Mouse (Mus musculus): Measurements from ENCODE around the gene Insm1. TPM values are rescaled to one million over a fixed set of nuclear protein-coding genes. Genes with fewer than 3 reads are reported as not detected.

Gene Insm1
- polyA plus RNA-seq, 1 experiment from 2014 or later = 3.2 TPM

- DNase-seq (ENCODE audit: low spot score) = no peak
- H3K4me3 ChIP-seq (ENCODE audit: low read depth, low read length) = no peak overlapping the region
- 62% methylated on average over 4 of the region's 4 CpGs for WGBS
Observed at GRCm38 (mm10) chr2:146210968-146211367, 10.8 kb upstream of the Insm1 start.

GRCm38 (mm10) chr2:146214715-146215114 is 7.0 kb upstream of the Insm1 start:
- Histone ChIP-seq H3K36me3 (replicated peaks; ENCODE audit: control insufficient read depth, insufficient read depth, low read depth, low read length) (no peaks in the 10 kb centered on the region), H3K4me2 (ENCODE audit: low read depth, low read length) (no peak overlapping the region; the same call in 1 of the 2 replicates), H3K27ac (replicated peaks; ENCODE audit: low read depth, low read length) (no peak overlapping the region), H3K4me1 (ENCODE audit: control insufficient read depth, insufficient read depth, low read length) (no peaks in the 10 kb centered on the region; the same call in none of the 2 replicates), H3K9me3 (replicated peaks; ENCODE audit: control insufficient read depth, low read length) (no peaks in the 10 kb centered on the region), H3K27me3 (ENCODE audit: control insufficient read depth, insufficient read depth, low read length) (peaks cover 30% of the 10 kb centered on the region), H3K9ac (replicated peaks; ENCODE audit: low read length) (no peak overlapping the region), H3K4me3 (ENCODE audit: low read depth, low read length) (no peak overlapping the region)
- DNase-seq (ENCODE audit: low spot score) (peak; percentile 80), ATAC-seq (replicated peaks; ENCODE audit: insufficient number of reproducible peaks, low FRiP score, low TSS enrichment, low read depth) (no peak)
- WGBS = 3% methylated on average over 9 of the region's 9 CpGs

More at GRCm38 (mm10) chr2:146210968-146211367, 10.8 kb upstream of the Insm1 start:
- Histone ChIP-seq H3K4me1 (ENCODE audit: control insufficient read depth, insufficient read depth, low read length) (no peaks in the 10 kb centered on the region; the same call in 1 of the 2 replicates), H3K4me2 (ENCODE audit: low read depth, low read length) (no peak overlapping the region), H3K9me3 (replicated peaks; ENCODE audit: control insufficient read depth, low read length) (no peaks in the 10 kb centered on the region), H3K9ac (replicated peaks; ENCODE audit: low read length) (no peak overlapping the region), H3K27ac (replicated peaks; ENCODE audit: low read depth, low read length) (no peak overlapping the region), H3K27me3 (ENCODE audit: control insufficient read depth, insufficient read depth, low read length) (peaks cover 5% of the 10 kb centered on the region), H3K36me3 (replicated peaks; ENCODE audit: control insufficient read depth, insufficient read depth, low read depth, low read length) (no peaks in the 10 kb centered on the region)
- ATAC-seq (replicated peaks; ENCODE audit: insufficient number of reproducible peaks, low FRiP score, low TSS enrichment, low read depth) = no peak

DNA sequence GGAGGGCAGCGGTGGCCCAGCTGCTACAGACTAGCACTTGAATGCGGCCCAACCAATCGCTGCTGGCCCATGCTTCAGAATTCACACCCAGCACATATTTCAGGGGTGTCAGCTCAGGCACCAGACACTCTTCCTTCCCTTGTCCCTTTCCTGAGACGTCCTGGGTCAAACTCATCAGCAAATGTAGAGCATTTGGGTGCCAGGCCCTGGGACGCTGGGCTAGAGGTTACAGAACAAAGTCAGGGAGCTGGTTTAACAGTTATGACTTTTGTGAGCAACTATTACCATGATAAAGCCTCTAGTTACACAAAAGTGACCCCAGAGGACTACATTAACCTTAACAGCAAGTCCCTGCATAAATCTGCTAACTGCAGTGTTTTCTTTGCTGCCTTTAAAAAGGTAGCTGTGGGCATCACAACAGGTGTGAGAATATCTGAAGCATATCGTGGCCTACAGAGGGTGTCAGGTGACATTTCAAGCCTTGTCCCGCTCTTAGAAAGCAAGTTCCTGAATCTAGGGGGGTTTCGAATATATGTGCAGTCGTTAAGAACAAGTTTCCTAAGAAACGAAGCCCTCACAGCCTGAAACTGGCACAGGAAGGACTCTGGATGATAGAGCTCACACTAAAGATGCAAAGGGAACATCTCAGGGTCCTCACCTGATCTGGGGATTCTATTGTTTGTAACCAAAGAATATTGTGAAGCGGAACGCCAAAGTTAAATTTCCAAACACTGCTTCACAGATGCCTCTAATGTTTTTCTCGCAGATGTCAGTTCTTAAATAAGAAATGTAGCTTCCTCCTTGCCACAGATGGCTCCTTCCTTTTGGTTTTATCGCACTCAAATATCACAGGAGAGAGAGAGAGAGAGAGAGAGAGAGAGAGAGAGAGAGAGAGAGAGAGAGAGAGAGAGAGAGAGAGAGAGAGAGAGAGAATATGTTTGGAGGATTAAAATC is 5.3 kb upstream of the Insm1 start:
- H3K4me3 ChIP-seq (ENCODE audit: low read depth, low read length) = no peak overlapping the region
- peaks cover 5% of the 10 kb centered on the region for H3K4me1 ChIP-seq (ENCODE audit: control insufficient read depth, insufficient read depth, low read length)
- no peak overlapping the region for H3K9ac ChIP-seq (replicated peaks; ENCODE audit: low read length)
- no peak overlapping the region for H3K27ac ChIP-seq (replicated peaks; ENCODE audit: low read depth, low read length)
- H3K9me3 ChIP-seq (replicated peaks; ENCODE audit: control insufficient read depth, low read length) = no peaks in the 10 kb centered on the region
- H3K27me3 ChIP-seq (ENCODE audit: control insufficient read depth, insufficient read depth, low read length) = peaks cover 40% of the 10 kb centered on the region
- DNase-seq (ENCODE audit: low spot score) = no peak
- WGBS = 12% methylated on average over 14 of the region's 14 CpGs
- no peak for ATAC-seq (replicated peaks; ENCODE audit: insufficient number of reproducible peaks, low FRiP score, low TSS enrichment, low read depth)
- H3K4me2 ChIP-seq (ENCODE audit: low read depth, low read length) = no peak overlapping the region
- H3K36me3 ChIP-seq (replicated peaks; ENCODE audit: control insufficient read depth, insufficient read depth, low read depth, low read length) = no peaks in the 10 kb centered on the region

- under 1% methylated on average over 16 of the region's 16 CpGs for WGBS
- ATAC-seq (replicated peaks; ENCODE audit: insufficient number of reproducible peaks, low FRiP score, low TSS enrichment, low read depth) = peak; percentile 20; the same call in 1 of the 2 replicates
- Histone ChIP-seq H3K9ac (replicated peaks; ENCODE audit: low read length) (peak overlapping the region; percentile 32), H3K9me3 (replicated peaks; ENCODE audit: control insufficient read depth, low read length) (no peaks in the 10 kb centered on the region), H3K27me3 (ENCODE audit: control insufficient read depth, insufficient read depth, low read length) (peaks cover 49% of the 10 kb centered on the region), H3K4me2 (ENCODE audit: low read depth, low read length) (no peak overlapping the region; the same call in 1 of the 2 replicates), H3K4me3 (ENCODE audit: low read depth, low read length) (0 out of 2 replicates have a peak overlapping the region, but pooled peaks have one; percentile 3), H3K36me3 (replicated peaks; ENCODE audit: control insufficient read depth, insufficient read depth, low read depth, low read length) (no peaks in the 10 kb centered on the region), H3K27ac (replicated peaks; ENCODE audit: low read depth, low read length) (peak overlapping the region; percentile 28; the same call in 1 of the 2 replicates), H3K4me1 (ENCODE audit: control insufficient read depth, insufficient read depth, low read length) (peaks cover 10% of the 10 kb centered on the region)
- peak; percentile 54 for DNase-seq (ENCODE audit: low spot score)
Observed at GRCm38 (mm10) chr2:146217227-146217980, 4.3 kb upstream of the Insm1 start.

GRCm38 (mm10) chr2:146218161-146218691 is 3.5 kb upstream of the Insm1 start:
- Histone ChIP-seq H3K27me3 (ENCODE audit: control insufficient read depth, insufficient read depth, low read length) (peaks cover 57% of the 10 kb centered on the region), H3K36me3 (replicated peaks; ENCODE audit: control insufficient read depth, insufficient read depth, low read depth, low read length) (no peaks in the 10 kb centered on the region), H3K27ac (replicated peaks; ENCODE audit: low read depth, low read length) (peak overlapping the region; percentile 28; the same call in 1 of the 2 replicates), H3K9ac (replicated peaks; ENCODE audit: low read length) (peak overlapping the region; percentile 32), H3K4me1 (ENCODE audit: control insufficient read depth, insufficient read depth, low read length) (peaks cover 15% of the 10 kb centered on the region), H3K4me2 (ENCODE audit: low read depth, low read length) (peak overlapping the region; percentile 37), H3K4me3 (ENCODE audit: low read depth, low read length) (peak overlapping the region; percentile 18), H3K9me3 (replicated peaks; ENCODE audit: control insufficient read depth, low read length) (no peaks in the 10 kb centered on the region)
- 1% methylated on average over 40 of the region's 40 CpGs for WGBS
- ATAC-seq (replicated peaks; ENCODE audit: insufficient number of reproducible peaks, low FRiP score, low TSS enrichment, low read depth) (peak; percentile 42), DNase-seq (ENCODE audit: low spot score) (peak; percentile 49)

DNA sequence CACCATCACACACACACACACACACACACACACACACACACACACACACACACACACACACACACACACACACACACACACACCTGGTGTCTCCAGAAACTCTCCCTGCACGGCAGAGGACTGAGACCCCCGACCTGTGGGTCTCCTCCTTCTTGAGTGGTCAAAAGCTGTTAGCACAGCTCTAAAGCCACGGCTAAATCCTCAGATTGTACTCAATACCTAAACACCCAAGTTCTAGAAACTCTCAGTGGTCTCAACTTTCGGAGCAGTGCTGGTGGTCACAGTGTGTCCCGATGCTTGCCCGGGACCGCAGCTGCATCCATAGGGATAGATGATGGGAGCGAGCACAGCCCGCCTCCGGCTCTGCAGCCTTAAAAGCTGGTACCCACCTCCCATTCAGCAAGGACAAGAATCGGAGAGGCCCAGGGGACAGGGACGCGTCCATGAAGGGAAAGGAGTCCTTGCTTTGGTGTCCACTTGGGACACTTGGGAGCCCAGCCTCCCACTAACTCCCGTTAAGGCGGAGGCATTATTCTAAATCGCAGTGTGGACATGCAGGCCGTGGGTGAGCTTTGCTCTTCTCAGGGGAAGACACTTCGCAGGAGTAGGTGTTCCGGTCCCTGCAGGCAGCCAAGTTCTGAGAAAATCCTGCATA is 2.7 kb upstream of the Insm1 start:
- Histone ChIP-seq H3K4me1 (ENCODE audit: control insufficient read depth, insufficient read depth, low read length) (peaks cover 18% of the 10 kb centered on the region), H3K4me3 (ENCODE audit: low read depth, low read length) (no peak overlapping the region), H3K27me3 (ENCODE audit: control insufficient read depth, insufficient read depth, low read length) (peaks cover 65% of the 10 kb centered on the region), H3K9me3 (replicated peaks; ENCODE audit: control insufficient read depth, low read length) (no peaks in the 10 kb centered on the region), H3K4me2 (ENCODE audit: low read depth, low read length) (no peak overlapping the region; the same call in 1 of the 2 replicates), H3K36me3 (replicated peaks; ENCODE audit: control insufficient read depth, insufficient read depth, low read depth, low read length) (no peaks in the 10 kb centered on the region), H3K27ac (replicated peaks; ENCODE audit: low read depth, low read length) (no peak overlapping the region), H3K9ac (replicated peaks; ENCODE audit: low read length) (no peak overlapping the region)
- ATAC-seq (replicated peaks; ENCODE audit: insufficient number of reproducible peaks, low FRiP score, low TSS enrichment, low read depth) (no peak), DNase-seq (ENCODE audit: low spot score) (peak; percentile 26)
- 2% methylated on average over 19 of the region's 19 CpGs for WGBS

DNA sequence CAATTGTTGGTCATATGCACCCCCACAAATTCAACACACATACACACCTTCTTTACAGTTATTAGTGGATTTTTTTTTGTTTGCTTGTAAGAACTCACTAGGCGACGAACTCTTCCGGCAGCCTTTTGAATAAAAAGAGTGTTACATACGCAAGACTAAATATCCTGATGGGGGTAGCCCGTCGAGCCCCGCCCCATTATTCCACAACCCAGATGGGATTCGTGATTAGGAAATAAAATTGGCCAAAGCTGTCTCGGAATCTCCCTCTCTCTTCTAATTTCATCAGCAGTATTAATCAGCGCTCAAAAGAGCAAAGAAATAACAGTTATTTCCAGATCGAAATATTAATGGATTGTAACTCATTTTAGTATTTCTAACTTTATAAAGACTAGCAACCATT is 1.9 kb upstream of the Insm1 start:
- 14% methylated on average over 11 of the region's 11 CpGs for whole genome bisulfite sequencing
- no peak overlapping the region for H3K4me3 ChIP-seq (ENCODE audit: low read depth, low read length)
- H3K36me3 ChIP-seq (replicated peaks; ENCODE audit: control insufficient read depth, insufficient read depth, low read depth, low read length) = no peaks in the 10 kb centered on the region
- DNase-seq (ENCODE audit: low spot score) = peak; percentile 14
- no peak for ATAC-seq (replicated peaks; ENCODE audit: insufficient number of reproducible peaks, low FRiP score, low TSS enrichment, low read depth)
- H3K27me3 ChIP-seq (ENCODE audit: control insufficient read depth, insufficient read depth, low read length) = peaks cover 70% of the 10 kb centered on the region
- no peak overlapping the region for H3K9ac ChIP-seq (replicated peaks; ENCODE audit: low read length)
- no peak overlapping the region for H3K27ac ChIP-seq (replicated peaks; ENCODE audit: low read depth, low read length)
- H3K4me2 ChIP-seq (ENCODE audit: low read depth, low read length) = no peak overlapping the region
- H3K9me3 ChIP-seq (replicated peaks; ENCODE audit: control insufficient read depth, low read length) = no peaks in the 10 kb centered on the region
- H3K4me1 ChIP-seq (ENCODE audit: control insufficient read depth, insufficient read depth, low read length) = peaks cover 18% of the 10 kb centered on the region
